Mouse (Mus musculus) testis, adult 2 months (tissue): ENCODE measurements at regions not wholly inside any gene's neighbourhood (a gene's known extent, or its start where the extent isn't known, plus 50 kb on each side); places are given as distances from the start of the nearest gene placed in this dataset.

Experiments
- CTCF ChIP-seq: fragments of 200-500 bp; IDR thresholded peaks from 2 replicates; pipeline ENCODE4 v1.5.1; 2012; ENCODE audit warnings: low read depth, mild to moderate bottlenecking, inconsistent platforms, low read length, moderate library complexity; ENCODE audit not compliant: control insufficient read depth, insufficient read depth, insufficient replicate concordance
- POLR2A ChIP-seq: fragments of 200-500 bp; IDR thresholded peaks from 2 replicates; pipeline ENCODE4 v1.6.1; 2012; ENCODE audit warnings: low read depth, mild to moderate bottlenecking, inconsistent platforms, low read length, moderate library complexity; ENCODE audit not compliant: control insufficient read depth

GRCm38 (mm10) chr7:40805866-40806265 is 92.3 kb upstream of the Vstm2b start:
- TF ChIP-seq POLR2A (no peak), CTCF (no peak)
